Mouse (Mus musculus) left cerebral cortex, postnatal 10 days (tissue): ENCODE results near the gene Rab37. TPM values are rescaled to one million over a fixed set of nuclear protein-coding genes. Genes with fewer than 3 reads are reported as not detected.

ENCODE experiments used
- DNase-seq, 2 experiments: peaks; one replicate each; pipeline ENCODE4 v3.0.0; 2021 to 2022; ENCODE audit warnings: low spot score in 2 of 2, mixed read lengths in 1 of 2; ENCODE audit errors: extremely low spot score in 1 of 2
- intact Hi-C: fragments of 180-260 bp; cut with DNase I; formaldehyde crosslinking; loops from one replicate; pipeline ENCODE4 v1.15.1; 2025
- total RNA-seq, 2 experiments: library from RNA; stranded (reverse); gene quantifications; 2 replicates each; pipeline ENCODE4 v1.2.3; 2021

Rab37 gene
- total RNA-seq, 2 experiments from 2014 or later, result 0.39 to 0.51 TPM

DNA sequence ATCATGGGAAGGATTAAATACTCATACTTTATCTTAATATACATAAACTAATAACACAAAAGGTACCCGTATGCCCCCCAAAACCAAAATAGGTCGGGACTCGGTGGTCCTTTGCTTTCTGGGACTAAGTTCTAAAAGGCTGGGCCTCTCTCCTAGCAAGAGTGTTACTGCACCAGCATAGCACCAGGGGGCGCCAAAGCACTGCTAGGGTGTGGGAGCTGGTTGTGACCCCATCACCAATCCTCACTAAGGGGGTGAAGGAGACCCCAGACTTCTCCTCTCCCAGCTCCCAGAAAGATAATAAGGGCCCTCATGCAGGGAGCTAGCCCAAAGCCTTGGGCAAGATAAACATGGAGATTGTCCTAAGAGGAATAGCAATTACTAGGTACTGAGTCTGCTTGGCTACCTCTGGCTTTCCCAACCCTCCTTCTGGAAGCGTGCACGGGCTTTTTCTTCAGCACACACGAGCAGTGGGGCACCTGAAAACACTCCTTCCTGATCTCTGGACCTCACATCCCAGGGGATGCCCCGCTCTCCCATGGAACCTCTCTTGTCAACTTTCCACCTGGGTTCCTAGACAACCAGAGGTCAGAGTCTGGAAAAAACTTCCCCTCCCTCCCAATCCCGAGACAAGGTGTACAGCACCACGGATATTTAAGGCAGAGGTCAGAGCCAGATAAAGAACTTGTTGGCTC lies 69.8 kb downstream of the Rab37 start:
- DNase-seq, result peak in 1 of 2 experiments; percentile 84
- intact Hi-C loops, result loop anchor here (2.0 kb wide), 1 partner anchor 22 kb away; no protein-coding TSS in a partner anchor

- intact Hi-C loops, result loop anchor here (2.0 kb wide), 1 partner anchor 21 kb away; no protein-coding TSS in a partner anchor
- DNase-seq, result no peak
These were observed 70.5 kb downstream of the Rab37 start for GRCm38 (mm10) chr11:115161578-115162204.

GRCm38 (mm10) chr11:115162205-115162601 lies 71.0 kb downstream of the Rab37 start:
- intact Hi-C loops, result no loop called here
- DNase-seq, result no peak

- intact Hi-C loops, result no loop called here
These were observed 71.7 kb downstream of the Rab37 start, which contains the start of gene Slc9a3r1 for GRCm38 (mm10) chr11:115162832-115163480. Gene Slc9a3r1, plus strand, starts transcription at chr11:115163341.

DNA sequence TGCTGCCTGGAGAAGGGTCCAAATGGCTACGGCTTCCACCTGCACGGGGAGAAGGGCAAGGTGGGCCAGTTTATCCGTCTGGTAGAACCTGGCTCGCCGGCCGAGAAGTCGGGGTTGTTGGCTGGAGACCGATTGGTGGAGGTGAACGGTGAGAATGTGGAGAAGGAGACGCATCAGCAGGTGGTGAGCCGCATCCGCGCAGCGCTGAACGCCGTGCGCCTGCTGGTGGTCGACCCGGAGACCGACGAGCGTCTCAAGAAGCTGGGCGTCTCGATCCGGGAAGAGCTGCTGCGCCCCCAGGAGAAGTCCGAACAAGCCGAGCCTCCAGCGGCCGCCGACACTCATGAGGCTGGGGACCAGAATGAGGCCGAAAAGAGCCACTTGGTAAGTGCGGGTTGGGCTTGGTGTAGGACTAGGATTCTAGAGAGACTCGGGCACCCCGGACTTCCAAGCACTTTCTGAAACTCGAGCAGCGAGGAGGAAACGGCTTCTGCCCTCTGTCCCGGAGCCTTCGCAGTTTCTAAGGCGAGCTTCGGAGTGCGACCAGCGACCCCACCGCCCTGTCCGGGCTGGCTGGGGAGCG lies 72.4 kb downstream of the Rab37 start:
- intact Hi-C loops, result no loop called here
- peak in 1 of 2 experiments; percentile 49 for DNase-seq

More at GRCm38 (mm10) chr11:115162832-115163480, 71.7 kb downstream of the Rab37 start, which contains the start of gene Slc9a3r1:
- DNase-seq, result peak; percentile 92 to 97

GRCm38 (mm10) chr11:115164341-115164975 lies 73.2 kb downstream of the Rab37 start:
- intact Hi-C loops, result no loop called here
- DNase-seq, result no peak

DNA sequence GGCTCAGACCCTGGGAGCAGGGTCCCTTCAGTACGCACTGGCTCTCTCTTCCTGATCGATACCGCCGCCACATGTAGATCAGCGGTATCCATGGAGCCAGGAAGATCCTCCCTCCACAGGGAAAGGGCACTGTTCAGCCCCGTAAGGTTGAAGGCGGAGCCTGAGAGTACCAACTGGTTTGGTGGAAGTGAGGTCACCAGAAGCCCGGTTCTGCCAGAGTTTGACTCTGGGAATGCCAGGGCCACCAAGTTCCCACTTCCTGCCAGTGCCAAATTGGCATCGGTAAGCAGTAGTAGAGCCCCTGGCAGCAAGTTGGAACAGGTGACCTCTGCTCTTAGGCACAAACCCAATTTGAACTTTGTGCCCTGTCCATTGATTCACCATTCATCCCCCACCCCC lies 73.7 kb downstream of the Rab37 start:
- peak in 1 of 2 experiments; percentile 44 for DNase-seq
- intact Hi-C loops, result no loop called here

DNA sequence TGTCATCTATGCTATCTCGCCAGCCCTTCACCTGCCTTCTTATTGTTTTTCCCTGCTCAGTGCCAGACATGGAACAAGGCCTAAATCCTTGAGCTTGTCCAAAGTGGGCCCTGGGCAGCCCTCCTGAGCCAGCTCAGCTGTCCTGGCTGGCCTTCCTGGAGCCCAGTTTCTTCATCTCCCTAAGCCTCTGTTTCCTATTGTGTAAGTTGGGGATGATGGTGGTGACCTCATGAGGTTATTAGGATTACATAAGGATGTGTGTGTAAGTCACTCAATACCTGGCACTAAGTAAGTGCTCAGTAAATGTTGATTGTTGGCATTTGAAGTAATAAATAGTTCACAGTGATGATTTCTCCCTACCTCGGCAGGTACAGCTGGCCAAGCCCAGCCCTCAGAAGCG lies 75.5 kb downstream of the Rab37 start:
- no peak for DNase-seq
- intact Hi-C loops, result no loop called here

DNA sequence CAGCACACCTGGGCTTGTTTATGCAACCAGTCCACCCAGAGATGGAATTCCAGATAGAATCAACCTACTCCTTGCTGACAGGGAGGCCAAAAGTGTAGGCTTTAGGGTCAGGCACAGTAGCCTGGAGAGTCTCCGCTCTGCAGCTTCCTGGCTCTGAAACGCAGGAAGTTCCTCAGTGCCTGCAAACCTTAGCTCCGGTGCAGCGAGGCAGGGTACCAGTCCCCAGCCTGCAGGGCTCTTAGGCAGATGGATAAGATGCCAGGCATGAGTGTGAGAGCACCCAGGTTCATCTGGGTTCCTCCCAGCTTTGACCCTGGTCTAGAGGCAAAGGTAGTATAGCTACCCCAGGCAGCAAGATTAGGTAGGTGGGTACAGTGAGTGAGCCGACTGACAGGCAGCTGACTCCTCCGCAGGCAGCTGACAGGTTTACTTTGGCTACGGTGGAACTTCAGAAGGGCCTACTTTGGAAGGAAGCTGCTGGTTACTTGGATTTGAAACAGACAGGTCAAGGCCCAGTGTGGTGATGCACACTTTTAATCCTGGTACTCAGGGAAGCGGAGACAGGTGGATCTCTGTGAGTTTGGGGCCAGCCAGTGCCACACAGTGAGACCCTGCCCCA lies 76.5 kb downstream of the Rab37 start:
- intact Hi-C loops, result no loop called here

GRCm38 (mm10) chr11:115169430-115169829 lies 78.2 kb downstream of the Rab37 start:
- no peak for DNase-seq
- intact Hi-C loops, result no loop called here

More for the DNA sequence above, 76.5 kb downstream of the Rab37 start:
- DNase-seq, result no peak

DNA sequence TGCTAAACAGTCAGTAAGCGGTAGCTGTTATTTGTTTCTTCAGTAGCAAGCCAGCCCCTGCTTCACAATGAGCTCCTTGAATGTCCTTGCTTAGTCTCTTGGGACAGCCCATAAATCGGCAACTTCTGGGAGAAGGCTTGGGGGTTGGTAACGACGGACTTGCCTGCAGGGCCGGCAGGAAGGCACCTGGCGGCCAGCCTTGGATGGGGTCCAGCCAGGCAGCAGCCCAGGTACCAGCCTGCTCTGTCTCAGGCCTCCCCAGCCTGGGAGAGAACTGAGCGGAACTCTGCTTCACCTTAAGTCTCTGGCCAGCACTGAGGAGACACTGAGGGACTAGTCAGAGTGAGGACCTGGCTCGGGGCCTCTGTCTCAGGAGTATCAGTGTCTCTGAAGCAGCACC lies 79.9 kb downstream of the Rab37 start:
- DNase-seq, result no peak

DNA sequence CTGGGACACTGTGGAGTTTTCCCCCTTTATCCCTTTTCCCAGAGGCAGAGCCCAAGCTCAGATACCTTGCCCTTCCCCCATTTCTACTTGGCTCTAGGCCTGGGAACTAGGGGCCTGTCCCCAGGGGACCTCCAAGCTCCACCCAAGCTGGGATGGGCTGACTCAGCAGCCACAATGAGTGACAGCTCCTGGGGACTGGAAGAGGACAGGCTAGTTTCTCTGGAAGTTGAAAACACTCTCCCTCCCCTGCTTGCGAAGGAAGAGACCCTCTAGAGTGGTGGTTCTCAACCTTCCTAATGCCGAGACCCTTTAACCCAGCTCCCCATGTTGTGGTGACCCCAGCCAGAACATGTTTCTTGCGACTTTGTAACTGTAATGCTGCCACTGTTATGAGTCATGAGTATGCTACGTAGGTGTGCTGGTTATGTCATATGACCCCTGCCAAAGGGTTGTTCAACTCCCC lies 81.6 kb downstream of the Rab37 start:
- peak in 1 of 2 experiments; percentile 83 for DNase-seq
- intact Hi-C loops, result no loop called here

More for the DNA sequence above, 79.9 kb downstream of the Rab37 start:
- intact Hi-C loops, result no loop called here

DNA sequence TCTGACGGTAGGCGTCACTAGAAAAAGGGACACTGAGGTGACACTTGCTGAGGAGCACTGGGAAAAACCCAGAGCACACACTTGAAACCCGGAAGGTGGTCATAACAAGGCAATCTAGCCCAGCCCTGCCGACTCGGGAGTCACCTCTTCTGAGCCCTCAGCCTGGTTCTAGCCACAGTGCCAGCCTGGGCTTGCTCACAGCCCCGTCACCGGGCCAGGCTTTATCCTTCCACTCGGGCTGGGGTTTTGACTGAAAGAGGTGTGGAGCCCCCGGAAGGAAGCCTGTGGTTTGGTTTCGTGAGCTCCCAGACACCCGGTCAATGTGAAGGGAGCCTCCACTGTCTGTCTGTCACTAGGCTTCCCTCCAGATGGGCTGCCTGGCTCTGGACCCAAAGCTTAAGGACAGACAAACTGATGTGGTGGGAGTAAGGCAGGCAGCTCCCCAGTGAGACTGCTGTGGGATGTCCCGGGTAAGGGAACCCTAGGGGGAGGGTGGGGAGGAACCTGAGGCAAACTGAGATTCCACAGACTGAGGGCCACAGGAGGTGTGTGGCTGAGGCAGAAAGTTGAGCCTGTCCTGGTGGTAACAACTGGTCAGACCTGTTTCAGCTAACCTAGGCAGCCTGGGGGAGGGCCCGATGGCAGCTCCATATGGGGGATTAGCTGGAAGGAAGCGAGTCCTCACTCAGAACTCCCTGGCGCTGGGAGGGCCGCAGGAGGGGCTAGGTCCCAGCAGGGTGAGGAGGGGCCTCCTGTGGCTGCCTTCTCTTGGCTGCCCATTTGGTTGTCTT lies 82.5 kb downstream of the Rab37 start:
- no peak for DNase-seq
- intact Hi-C loops, result no loop called here

DNA sequence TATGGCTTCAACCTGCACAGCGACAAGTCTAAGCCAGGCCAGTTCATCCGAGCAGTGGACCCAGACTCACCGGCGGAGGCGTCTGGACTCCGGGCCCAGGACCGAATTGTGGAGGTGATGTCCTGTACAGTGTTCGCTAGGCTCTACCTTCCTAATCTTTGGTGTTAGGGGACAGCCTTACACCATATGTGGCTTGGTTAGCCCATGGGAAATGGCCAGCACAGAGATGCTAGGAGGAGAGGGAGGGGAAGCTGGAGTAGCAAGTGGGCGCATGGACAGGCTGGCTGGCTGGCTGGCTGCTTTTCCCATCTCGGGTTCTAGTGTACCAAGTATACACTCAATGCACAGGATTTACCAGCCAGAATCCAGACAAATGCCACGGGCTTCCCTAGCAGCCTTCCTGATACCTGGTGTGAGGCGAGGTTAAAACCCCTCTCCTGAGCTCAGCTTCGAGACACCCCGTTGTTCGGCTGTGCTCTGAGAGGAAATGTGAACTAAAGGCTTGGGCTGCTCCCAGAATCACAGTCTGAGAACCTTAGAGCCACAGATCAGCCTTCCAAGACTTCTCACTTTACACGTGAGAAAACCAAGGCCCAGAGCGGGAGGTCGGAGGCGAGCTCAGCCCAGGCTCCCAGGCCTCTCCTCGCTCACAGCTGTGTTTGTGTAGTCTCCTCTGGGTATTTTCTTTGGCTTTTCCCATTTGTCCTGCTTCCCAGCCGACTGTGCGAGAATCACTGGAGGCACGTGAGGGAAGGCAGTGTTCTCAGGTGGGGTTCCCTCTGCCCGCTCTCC lies 85.4 kb downstream of the Rab37 start:
- intact Hi-C loops, result no loop called here
- DNase-seq, result peak in 1 of 2 experiments; percentile 77

GRCm38 (mm10) chr11:115177559-115178195 lies 86.4 kb downstream of the Rab37 start:
- no peak for DNase-seq
- intact Hi-C loops, result no loop called here

DNA sequence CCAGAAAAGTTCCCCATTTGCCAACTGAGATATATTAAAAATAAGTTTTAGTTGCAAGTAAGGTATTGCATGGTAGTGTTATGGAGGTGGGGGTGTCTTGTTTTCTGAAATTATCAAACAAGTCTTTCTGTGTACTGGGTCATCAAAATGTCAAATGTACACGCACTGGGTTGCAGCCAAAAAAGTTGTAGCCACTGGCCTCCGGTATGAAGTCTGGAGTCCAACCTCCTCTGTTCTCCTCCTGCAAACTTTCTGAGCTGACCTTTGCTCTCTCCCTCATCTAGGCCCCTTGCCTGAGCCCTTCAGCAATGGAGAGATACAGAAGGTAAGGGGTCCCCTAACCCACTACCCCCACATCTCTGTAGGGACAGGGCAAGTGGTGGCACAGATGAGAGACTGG lies 87.5 kb downstream of the Rab37 start:
- intact Hi-C loops, result no loop called here
- no peak for DNase-seq
